Mouse (Mus musculus) C2C12 (cell line): ENCODE data around the gene Ubd.

Experiments used
- CEBPB ChIP-seq: IDR thresholded peaks from one replicate; pipeline ENCODE4 v1.6.1; 2011; ENCODE audit warnings: low read depth, mild to moderate bottlenecking, control low read depth, moderate library complexity
- CTCF ChIP-seq: IDR thresholded peaks from one replicate; pipeline ENCODE4 v1.5.1; 2011; ENCODE audit not compliant: control insufficient read depth, insufficient read depth, insufficient read length
- FOSL1 ChIP-seq: IDR thresholded peaks from one replicate; pipeline ENCODE4 v1.8.0; 2011; ENCODE audit warnings: mild to moderate bottlenecking, low read length; ENCODE audit not compliant: poor library complexity, insufficient read depth, severe bottlenecking
- MAX ChIP-seq: IDR thresholded peaks from one replicate; pipeline ENCODE4 v1.6.1; 2011; ENCODE audit warnings: mild to moderate bottlenecking, control low read depth
- MYOG ChIP-seq: IDR thresholded peaks from one replicate; pipeline ENCODE4 v1.6.1; 2011; ENCODE audit not compliant: control insufficient read depth, insufficient read length; ENCODE audit errors: extremely low read depth

DNA sequence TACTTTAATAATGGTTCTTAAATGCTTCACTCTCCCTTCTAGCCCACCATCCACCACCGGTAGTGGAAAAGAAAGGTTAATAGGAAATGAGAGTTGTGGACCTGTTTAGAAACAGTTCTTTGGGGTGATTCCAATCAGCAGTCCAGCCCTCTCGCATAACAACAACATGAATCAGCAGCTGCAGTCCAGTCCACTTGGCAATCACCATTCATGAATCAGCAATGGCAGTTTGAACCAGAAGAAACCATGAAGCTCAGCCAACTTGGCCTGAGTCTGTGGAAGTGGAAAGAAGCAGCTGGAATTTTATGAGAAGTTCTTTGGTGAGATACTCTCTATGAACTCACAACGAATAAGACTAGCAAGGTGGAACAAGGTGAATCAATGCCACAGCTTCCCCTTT lies 24.8 kb downstream of the Ubd start:
- TF ChIP-seq MAX: no peak
- TF ChIP-seq CTCF: no peak
- no peak for TF ChIP-seq CEBPB
- TF ChIP-seq FOSL1: no peak
- no peak for TF ChIP-seq MYOG
